Mouse (Mus musculus): Measurements from ENCODE around the gene Olfr922.

DNA sequence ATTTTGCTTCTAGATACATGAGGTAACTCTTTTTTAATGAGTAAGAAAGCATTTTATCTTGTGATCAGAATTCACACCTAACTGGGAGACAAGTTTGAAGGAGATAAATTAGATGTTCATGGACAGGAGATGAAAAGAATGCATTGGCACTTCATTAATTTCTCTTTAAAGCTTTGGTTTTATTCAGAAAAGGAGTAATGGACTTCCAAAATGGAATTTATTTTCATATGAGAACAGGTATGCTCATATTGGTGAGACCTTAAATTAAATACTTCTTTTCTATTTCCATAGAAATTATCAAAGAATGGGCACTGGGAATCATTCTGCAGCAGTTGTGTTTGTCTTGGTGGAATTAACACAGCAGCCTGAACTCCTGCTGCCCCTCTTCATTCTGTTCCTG, 40.3 kb downstream of the Olfr922 start, which contains the start of gene Olfr26:
- TF ChIP-seq CTCF (IDR thresholded peaks at IDR 0.05; ENCODE audit: borderline replicate concordance, extremely low read depth, insufficient read depth, insufficient read length): no peak
- TF ChIP-seq POLR2A (IDR thresholded peaks at IDR 0.05; ENCODE audit: borderline replicate concordance, extremely low read depth, insufficient read depth, insufficient read length, poor library complexity, severe bottlenecking): no peak

Data from brain, embryonic 14.5 days (tissue).